20 mouse cellular contexts compared by ENCODE assay signal in genomic region chr1:168271207-168271606, GRCm38 (mm10).
"Had no signal": no experiment of that assay in that cellular context is flagged by ENCODE, and none has a peak within 500 bp of the region (broad histone marks: within the 10 kb centered on the region; RNA-seq: fewer than 3 reads in every experiment).

No protein-coding gene starts in this region.

- DNase-seq: kidney, adult 11 months; kidney, adult 8-10 months; kidney, postnatal 10 days; kidney, postnatal 36 days; liver; liver, postnatal 0 days; lung, embryonic 14.5 days; retina, postnatal 1 day; right cerebral cortex, postnatal 25 days; thymus, postnatal 25 days had no signal

- H3K9me3 ChIP-seq: intestine, embryonic 15.5 days; kidney, embryonic 15.5 days; limb, embryonic 10.5 days; limb, embryonic 13.5 days; midbrain, embryonic 12.5 days; midbrain, embryonic 15.5 days; neural tube, embryonic 13.5 days had no signal

- H3K27ac ChIP-seq: intestine, embryonic 15.5 days; kidney, embryonic 15.5 days; limb, embryonic 10.5 days; limb, embryonic 13.5 days; liver, embryonic 14.5 days; macrophage; midbrain, embryonic 12.5 days; midbrain, embryonic 15.5 days; neural tube, embryonic 13.5 days had no signal

- H3K4me1 ChIP-seq: intestine, embryonic 15.5 days had no signal

- H3K4me2 ChIP-seq: intestine, embryonic 15.5 days; kidney, embryonic 15.5 days; limb, embryonic 13.5 days; lung, embryonic 14.5 days; midbrain, embryonic 12.5 days; midbrain, embryonic 15.5 days; neural tube, embryonic 13.5 days had no signal

- H3K36me3 ChIP-seq: intestine, embryonic 15.5 days; kidney, embryonic 15.5 days; limb, embryonic 13.5 days; midbrain, embryonic 12.5 days; midbrain, embryonic 15.5 days; neural tube, embryonic 13.5 days had no signal

- H3K9ac ChIP-seq: intestine, embryonic 15.5 days; kidney, embryonic 15.5 days; limb, embryonic 13.5 days; liver, embryonic 14.5 days; liver, postnatal 0 days; lung, embryonic 14.5 days; midbrain, embryonic 12.5 days; midbrain, embryonic 15.5 days; neural tube, embryonic 13.5 days had no signal

- H3K4me3 ChIP-seq: intestine, embryonic 15.5 days; kidney, embryonic 15.5 days; limb, embryonic 10.5 days; limb, embryonic 13.5 days; midbrain, embryonic 12.5 days; midbrain, embryonic 15.5 days; neural tube, embryonic 13.5 days had no signal

- ATAC-seq: intestine, embryonic 15.5 days; liver, postnatal 0 days; lung, postnatal 0 days; midbrain, embryonic 15.5 days had no signal

- H3K27me3 ChIP-seq: intestine, embryonic 15.5 days; kidney, embryonic 15.5 days; midbrain, embryonic 12.5 days; midbrain, embryonic 15.5 days; neural tube, embryonic 13.5 days had no signal
